ENCODE assay signal across 9 mouse cellular contexts in genomic region chrX:12164591-12165529, GRCm38 (mm10). TPM values are rescaled to one million over a fixed set of nuclear protein-coding genes. Genes with fewer than 3 reads are reported as not detected.
DNase-seq lines count a peak whose midpoint lies in the region; ATAC-seq and TF ChIP-seq lines count a peak whose summit lies in the region.
"Had no signal": no experiment of that assay in that cellular context is flagged by ENCODE, and none has a peak within 500 bp of the region (broad histone marks: within the 10 kb centered on the region; RNA-seq: fewer than 3 reads in every experiment).

No protein-coding gene starts in this region.

- H3K4me2 ChIP-seq in liver, embryonic 12.5 days: no peak overlapping the region
- H3K4me2 ChIP-seq in kidney, embryonic 14.5 days (replicated peaks; ENCODE audit: low read depth, low read length): no peak overlapping the region
- no peak overlapping the region for H3K4me2 ChIP-seq in neural tube, embryonic 13.5 days

- no peaks in the 10 kb centered on the region for H3K79me2 ChIP-seq in liver, adult 2 months (ENCODE audit: control insufficient read depth, insufficient read depth, low read length)
- no peaks in the 10 kb centered on the region for H3K79me2 ChIP-seq in heart, adult 2 months (replicated peaks; ENCODE audit: control insufficient read depth, insufficient read depth, low read length)

- H3K4me1 ChIP-seq in liver, adult 2 months (ENCODE audit: control insufficient read depth, insufficient read depth, low read length): no peaks in the 10 kb centered on the region
- H3K4me1 ChIP-seq in liver, embryonic 12.5 days: no peaks in the 10 kb centered on the region
- no peaks in the 10 kb centered on the region; the same call in 1 of the 2 replicates for H3K4me1 ChIP-seq in heart, adult 2 months (ENCODE audit: control insufficient read depth, insufficient read depth, low read length)
- no peaks in the 10 kb centered on the region for H3K4me1 ChIP-seq in kidney, embryonic 14.5 days (ENCODE audit: control insufficient read depth, insufficient read depth, low read length)
- H3K4me1 ChIP-seq in neural tube, embryonic 13.5 days (replicated peaks): peaks cover 9% of the 10 kb centered on the region

- intact Hi-C loops in heart, adult 2 months (cut with DNase I): no loop called here
- intact Hi-C loops in left cerebral cortex, postnatal 36 days (cut with DNase I): no loop called here

- H3K27me3 ChIP-seq in liver, adult 2 months (ENCODE audit: control insufficient read depth, insufficient read depth, low read length): no peaks in the 10 kb centered on the region
- H3K27me3 ChIP-seq in liver, embryonic 12.5 days (replicated peaks): peaks cover 20% of the 10 kb centered on the region
- no peaks in the 10 kb centered on the region for H3K27me3 ChIP-seq in heart, adult 2 months (ENCODE audit: control insufficient read depth, insufficient read depth, low read length)
- no peaks in the 10 kb centered on the region for H3K27me3 ChIP-seq in kidney, embryonic 14.5 days (ENCODE audit: control insufficient read depth, insufficient read depth, low read length)
- H3K27me3 ChIP-seq in neural tube, embryonic 13.5 days: peaks cover 17% of the 10 kb centered on the region

- 79% methylated on average over 11 of the region's 11 CpGs for WGBS in liver, adult 2 months
- WGBS in liver, embryonic 12.5 days (ENCODE audit: insufficient replicate concordance): 50% methylated on average over 11 of the region's 11 CpGs
- 42% methylated on average over 11 of the region's 11 CpGs for WGBS in heart, adult 2 months
- WGBS in kidney, embryonic 14.5 days: 48% methylated on average over 11 of the region's 11 CpGs
- 40% methylated on average over 11 of the region's 11 CpGs for WGBS in neural tube, embryonic 13.5 days

- TF ChIP-seq CTCF in liver, adult 2 months (IDR thresholded peaks at IDR 0.05; ENCODE audit: low read depth, low read length): no peak
- no peak for TF ChIP-seq CTCF in heart, adult 2 months (IDR thresholded peaks at IDR 0.05)

- no peak for ATAC-seq in liver, embryonic 12.5 days
- ATAC-seq in kidney, embryonic 14.5 days (ENCODE audit: low FRiP score, low TSS enrichment): peak; percentile 56; the same call in 1 of the 2 replicates
- peak; percentile 61 for ATAC-seq in neural tube, embryonic 13.5 days (ENCODE audit: low read depth)

- H3K9me3 ChIP-seq in liver, embryonic 12.5 days (replicated peaks): no peaks in the 10 kb centered on the region
- H3K9me3 ChIP-seq in kidney, embryonic 14.5 days (ENCODE audit: control insufficient read depth, low read length): no peaks in the 10 kb centered on the region
- H3K9me3 ChIP-seq in neural tube, embryonic 13.5 days: no peaks in the 10 kb centered on the region

- DNase-seq in liver, adult 2 months (ENCODE audit: extremely low read depth, low read depth, low spot score): no peak
- DNase-seq in heart, adult 2 months: peak; percentile 38 to 58
- DNase-seq in urinary bladder, adult 2 months (ENCODE audit: low spot score): no peak
- DNase-seq in frontal cortex, adult 2 months (ENCODE audit: extremely low spot score in 1 of 2, low spot score in 1 of 2): no peak
- DNase-seq in left cerebral cortex, postnatal 36 days (ENCODE audit: low spot score in 2 of 2): no peak

- peak overlapping the region; percentile 60; the same call in 1 of the 2 replicates for H3K27ac ChIP-seq in liver, adult 2 months (replicated peaks; ENCODE audit: insufficient read depth, low read depth, low read length)
- H3K27ac ChIP-seq in liver, embryonic 12.5 days: no peak overlapping the region
- peak overlapping the region; percentile 62 for H3K27ac ChIP-seq in heart, adult 2 months
- H3K27ac ChIP-seq in kidney, embryonic 14.5 days (ENCODE audit: low read depth, low read length): peak overlapping the region; percentile 47; the same call in 1 of the 2 replicates
- H3K27ac ChIP-seq in neural tube, embryonic 13.5 days (replicated peaks): peak overlapping the region; percentile 64

- peak; percentile 76; the same call in 1 of the 2 replicates for TF ChIP-seq EP300 in heart, adult 2 months (IDR thresholded peaks at IDR 0.05; ENCODE audit: insufficient read depth, low read depth, low read length)

- no peaks in the 10 kb centered on the region for H3K36me3 ChIP-seq in liver, adult 2 months (ENCODE audit: control insufficient read depth, insufficient read depth, low read length)
- no peaks in the 10 kb centered on the region for H3K36me3 ChIP-seq in liver, embryonic 12.5 days
- no peaks in the 10 kb centered on the region for H3K36me3 ChIP-seq in heart, adult 2 months (ENCODE audit: control insufficient read depth, insufficient read depth, low read length)
- no peaks in the 10 kb centered on the region for H3K36me3 ChIP-seq in kidney, embryonic 14.5 days (ENCODE audit: control insufficient read depth, insufficient read depth, low read length)
- H3K36me3 ChIP-seq in neural tube, embryonic 13.5 days: no peaks in the 10 kb centered on the region

- H3K9ac ChIP-seq in liver, adult 2 months (ENCODE audit: low read depth, low read length): no peak overlapping the region
- H3K9ac ChIP-seq in liver, embryonic 12.5 days: no peak overlapping the region
- H3K9ac ChIP-seq in heart, adult 2 months (ENCODE audit: low read depth, low read length): no peak overlapping the region
- no peak overlapping the region for H3K9ac ChIP-seq in kidney, embryonic 14.5 days (ENCODE audit: low read depth, low read length)
- H3K9ac ChIP-seq in neural tube, embryonic 13.5 days: no peak overlapping the region

- H3K4me3 ChIP-seq in liver, adult 2 months (ENCODE audit: insufficient read depth, low read depth, low read length): no peak overlapping the region
- H3K4me3 ChIP-seq in liver, embryonic 12.5 days: no peak overlapping the region
- H3K4me3 ChIP-seq in heart, adult 2 months: no peak overlapping the region
- no peak overlapping the region for H3K4me3 ChIP-seq in kidney, embryonic 14.5 days (ENCODE audit: low read length)
- H3K4me3 ChIP-seq in neural tube, embryonic 13.5 days: no peak overlapping the region
- H3K4me3 ChIP-seq: megakaryocyte, embryonic 14.5 days had no signal

- no peak for TF ChIP-seq POLR2A in liver, adult 2 months (IDR thresholded peaks at IDR 0.05; ENCODE audit: extremely low read depth, insufficient read depth, low read length)
- peak; percentile 74; the same call in 1 of the 2 replicates for TF ChIP-seq POLR2A in heart, adult 2 months (IDR thresholded peaks at IDR 0.05; ENCODE audit: insufficient read depth, low read depth, low read length)

RNA-seq across cellular contexts. Expression of gene Bcor, which starts 4.7 kb away (rescaled TPM):
- 2.8 and 4.9 TPM in 2 replicates for total RNA-seq in liver, adult 2 months (2014; rRNA removed)
- 5.6 and 6.6 TPM in 2 replicates for polyA plus RNA-seq in liver, adult 2 months (2012; rRNA removed)
- 7.9 and 8.4 TPM in 2 replicates for polyA plus RNA-seq in liver, embryonic 12.5 days (2016; fragmentation: Nextera tagmentation; extraction: Ambion mirVana)
- total RNA-seq in heart, adult 2 months (2021): 10 to 100 TPM; 18.0 to 22.4 TPM
- polyA plus RNA-seq in heart, adult 2 months (2012; rRNA removed): 11.2 and 15.3 TPM in 2 replicates
- polyA plus RNA-seq in kidney, embryonic 14.5 days (2014; fragmentation: Nextera tagmentation; extraction: Ambion mirVana): 16.3 and 24.1 TPM in 2 replicates
- polyA plus RNA-seq in neural tube, embryonic 13.5 days (2015; fragmentation: Nextera tagmentation; extraction: Ambion mirVana): 17.9 and 18.4 TPM in 2 replicates
- 7.5 and 11.9 TPM in 2 replicates for polyA plus RNA-seq in urinary bladder, adult 2 months (2012; rRNA removed)
- polyA plus RNA-seq in frontal cortex, adult 2 months (2012; rRNA removed): 13.9 and 17.2 TPM in 2 replicates
- 10 to 100 TPM; 24.9 to 32.1 TPM for total RNA-seq in left cerebral cortex, postnatal 36 days (2021)

Comparison
In these comparisons a context has a peak if more than half of its experiments do, and no peak if none do; other contexts are left out.
1. DNase-seq: peak in heart, adult 2 months (2 of 2); none in liver, adult 2 months (single experiment), urinary bladder, adult 2 months (single experiment), frontal cortex, adult 2 months (0 of 2) and left cerebral cortex, postnatal 36 days (0 of 2).